In the genomic region with DNA sequence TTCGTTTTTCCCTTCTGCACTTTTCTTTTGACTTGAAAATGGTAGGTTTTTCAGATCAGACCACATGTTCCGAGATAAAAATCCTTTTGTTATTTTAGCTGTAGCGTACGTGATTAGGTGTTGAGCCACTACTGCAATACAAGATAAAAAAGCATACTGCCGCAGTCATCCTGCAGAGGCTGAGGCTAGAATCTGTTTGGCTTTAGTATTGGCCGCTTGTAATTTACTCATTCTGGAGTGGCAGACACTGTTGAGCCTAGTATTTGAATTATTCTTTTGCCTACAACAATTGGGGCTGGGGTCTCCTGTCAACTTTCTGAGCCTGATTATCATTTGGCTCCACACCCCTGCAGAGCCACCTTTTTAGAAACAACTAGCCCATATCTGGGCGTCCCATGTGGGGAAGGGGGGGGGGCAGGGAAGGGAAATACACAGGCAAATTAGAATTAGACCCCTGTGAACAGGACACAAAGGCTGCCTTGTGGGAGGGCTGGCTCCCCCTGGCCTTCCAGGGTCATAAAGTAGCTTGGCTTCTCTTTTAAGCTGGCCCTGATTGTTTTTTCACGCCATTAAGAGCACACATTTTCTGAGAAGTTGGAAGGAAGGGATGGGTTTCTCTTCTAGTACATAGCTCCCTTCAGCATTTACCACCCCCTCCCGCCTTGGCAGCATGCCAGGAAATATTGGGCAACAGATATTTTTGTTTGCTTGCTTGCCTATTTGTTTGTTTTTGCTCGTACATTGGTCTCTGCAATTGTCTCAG, we compare ENCODE assay signal across 8 mouse cellular contexts.
DNase-seq lines count a peak whose midpoint lies in the region; ATAC-seq and TF ChIP-seq lines count a peak whose summit lies in the region.

No protein-coding gene starts in this region.

- no peak overlapping the region for H3K4me2 ChIP-seq in kidney, postnatal 0 days (ENCODE audit: low read length)
- no peak overlapping the region for H3K4me2 ChIP-seq in neural tube, embryonic 14.5 days (ENCODE audit: low read depth, low read length)

- no peaks in the 10 kb centered on the region for H3K79me2 ChIP-seq in heart, adult 2 months (replicated peaks; ENCODE audit: control insufficient read depth, insufficient read depth, low read length)

- TF ChIP-seq CTCF in heart, adult 2 months (IDR thresholded peaks at IDR 0.05) = no peak
- no peak for TF ChIP-seq CTCF in kidney, postnatal 0 days (IDR thresholded peaks at IDR 0.05; ENCODE audit: low read depth)

- H3K4me3 ChIP-seq in heart, adult 2 months = no peak overlapping the region
- no peak overlapping the region for H3K4me3 ChIP-seq in kidney, postnatal 0 days (replicated peaks; ENCODE audit: low read depth, low read length)
- H3K4me3 ChIP-seq in neural tube, embryonic 14.5 days (ENCODE audit: low read depth, low read length) = no peak overlapping the region

- no peaks in the 10 kb centered on the region for H3K9me3 ChIP-seq in kidney, postnatal 0 days (replicated peaks; ENCODE audit: low read length)
- H3K9me3 ChIP-seq in neural tube, embryonic 14.5 days (ENCODE audit: control insufficient read depth, low read length) = no peaks in the 10 kb centered on the region

- TF ChIP-seq POLR2A in heart, adult 2 months (IDR thresholded peaks at IDR 0.05; ENCODE audit: insufficient read depth, low read depth, low read length) = no peak

- no peaks in the 10 kb centered on the region for H3K27me3 ChIP-seq in heart, adult 2 months (ENCODE audit: control insufficient read depth, insufficient read depth, low read length)
- H3K27me3 ChIP-seq in kidney, postnatal 0 days (ENCODE audit: insufficient read depth, low read length) = no peaks in the 10 kb centered on the region
- H3K27me3 ChIP-seq in neural tube, embryonic 14.5 days (ENCODE audit: control insufficient read depth, insufficient read depth, low read length) = no peaks in the 10 kb centered on the region

- no peak overlapping the region for H3K9ac ChIP-seq in heart, adult 2 months (ENCODE audit: low read depth, low read length)
- H3K9ac ChIP-seq in kidney, postnatal 0 days (ENCODE audit: low read depth, low read length) = no peak overlapping the region
- H3K9ac ChIP-seq in neural tube, embryonic 14.5 days (replicated peaks; ENCODE audit: low read depth, low read length) = no peak overlapping the region

- no peak; the same call in 1 of the 2 replicates for ATAC-seq in kidney, postnatal 0 days (replicated peaks; ENCODE audit: low FRiP score, low read depth)
- ATAC-seq in neural tube, embryonic 14.5 days (ENCODE audit: low read depth) = peak; percentile 78

- peak; percentile 18 for DNase-seq in gastrocnemius, postnatal 10 days
- DNase-seq in gastrocnemius, postnatal 36 days = no peak
- peak; percentile 35 for DNase-seq in adrenal gland, postnatal 10 days
- DNase-seq in heart, adult 2 months = peak; percentile 14 to 41
- peak; percentile 28 for DNase-seq in kidney, postnatal 0 days (ENCODE audit: low spot score)
- DNase-seq in natural killer cell, adult 2 months (ENCODE audit: low spot score in 2 of 2) = no peak
- DNase-seq in urinary bladder, adult 18-20 months (ENCODE audit: low spot score in 2 of 2) = no peak

- 28% methylated on average over 10 of the region's 10 CpGs for WGBS in heart, adult 2 months
- WGBS in kidney, postnatal 0 days = 21% methylated on average over 10 of the region's 10 CpGs
- WGBS in neural tube, embryonic 14.5 days = 1% methylated on average over 10 of the region's 10 CpGs

- no peak overlapping the region for H3K27ac ChIP-seq in heart, adult 2 months
- no peak overlapping the region for H3K27ac ChIP-seq in kidney, postnatal 0 days
- no peak overlapping the region for H3K27ac ChIP-seq in neural tube, embryonic 14.5 days (ENCODE audit: low read depth, low read length)

- no peaks in the 10 kb centered on the region for H3K36me3 ChIP-seq in heart, adult 2 months (ENCODE audit: control insufficient read depth, insufficient read depth, low read length)
- no peaks in the 10 kb centered on the region for H3K36me3 ChIP-seq in kidney, postnatal 0 days (ENCODE audit: insufficient read depth, low read length)
- H3K36me3 ChIP-seq in neural tube, embryonic 14.5 days (ENCODE audit: control insufficient read depth, insufficient read depth, low read length) = no peaks in the 10 kb centered on the region

- no peak for TF ChIP-seq EP300 in heart, adult 2 months (IDR thresholded peaks at IDR 0.05; ENCODE audit: insufficient read depth, low read depth, low read length)

- H3K4me1 ChIP-seq in heart, adult 2 months (ENCODE audit: control insufficient read depth, insufficient read depth, low read length) = peaks cover 4% of the 10 kb centered on the region
- 0 out of 2 replicates have a peak, but pooled peaks cover 5% of the 10 kb centered on the region for H3K4me1 ChIP-seq in kidney, postnatal 0 days (replicated peaks; ENCODE audit: insufficient read depth, low read length)
- peaks cover 4% of the 10 kb centered on the region; the same call in 1 of the 2 replicates for H3K4me1 ChIP-seq in neural tube, embryonic 14.5 days (ENCODE audit: control insufficient read depth, insufficient read depth, low read length)

- intact Hi-C loops in gastrocnemius, postnatal 36 days (cut with DNase I) = no loop called here
- intact Hi-C loops in heart, adult 2 months (cut with DNase I) = no loop called here

Comparison
In these comparisons a context has a peak if more than half of its experiments do, and no peak if none do; other contexts are left out.
1. DNase-seq: peak in gastrocnemius, postnatal 10 days (single experiment), adrenal gland, postnatal 10 days (single experiment), heart, adult 2 months (2 of 2) and kidney, postnatal 0 days (single experiment); none in gastrocnemius, postnatal 36 days (0 of 2), natural killer cell, adult 2 months (0 of 2) and urinary bladder, adult 18-20 months (0 of 2).